Mouse (Mus musculus): ENCODE measurements at regions not wholly inside any gene's neighbourhood (a gene's known extent, or its start where the extent isn't known, plus 50 kb on each side); places are given as distances from the start of the nearest gene placed in this dataset.

DNA sequence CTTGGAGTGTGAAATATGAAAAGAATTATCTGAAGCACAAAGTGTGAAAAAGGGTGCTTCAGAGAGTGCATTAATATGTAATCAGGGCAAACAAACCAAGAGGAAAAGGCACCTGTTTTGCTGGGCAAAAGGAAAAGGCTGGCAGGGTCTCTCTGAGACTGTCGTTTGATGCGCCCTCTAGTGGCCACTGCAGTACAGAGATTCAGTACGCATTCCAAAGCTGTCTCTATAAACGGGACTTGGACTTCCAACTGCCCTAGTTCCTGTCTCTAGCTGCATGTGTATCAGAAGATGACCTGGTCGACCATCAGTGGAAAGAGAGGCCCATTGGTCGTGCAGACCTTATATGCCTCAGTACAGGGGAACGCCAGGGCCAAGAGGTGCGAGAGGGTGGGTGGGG lies 58.7 kb upstream of the D16Ertd472e start:
- DNase-seq (ENCODE audit: low read depth, low spot score): peak; percentile 74

- no peak for DNase-seq (ENCODE audit: low read depth, low spot score)
Measured at GRCm38 (mm10) chr16:78631797-78632196, 55.3 kb upstream of the D16Ertd472e start.

- peak; percentile 63 for DNase-seq (ENCODE audit: low read depth, low spot score)
Measured at GRCm38 (mm10) chr16:78626803-78627202, 50.3 kb upstream of the D16Ertd472e start.

Data from brain, adult 2 months (tissue).